Mouse (Mus musculus) kidney, adult 2 months (tissue): Measurements from ENCODE around the gene Crybb1. TPM values are rescaled to one million over a fixed set of nuclear protein-coding genes. Genes with fewer than 3 reads are reported as not detected.

ENCODE experiments used
- DNase-seq: peaks from one replicate; pipeline ENCODE4 v3.0.0; 2021
- H3K27ac ChIP-seq: fragments of 200-500 bp; 2 replicates; pipeline ENCODE4 v1.5.1; 2012; ENCODE audit warnings: low read depth, low read length, control low read depth, inconsistent platforms; ENCODE audit not compliant: insufficient read depth
- H3K27me3 ChIP-seq: fragments of 200-500 bp; replicated peaks from 2 replicates; pipeline ENCODE4 v1.6.1; 2012; ENCODE audit warnings: mild to moderate bottlenecking, moderate library complexity, low read length, inconsistent platforms; ENCODE audit not compliant: control insufficient read depth, insufficient read depth
- H3K36me3 ChIP-seq: fragments of 200-500 bp; 2 replicates; pipeline ENCODE4 v1.6.1; 2012; ENCODE audit warnings: mild to moderate bottlenecking, moderate library complexity, low read length, inconsistent platforms; ENCODE audit not compliant: control insufficient read depth, insufficient read depth
- H3K4me1 ChIP-seq: fragments of 200-500 bp; 2 replicates; pipeline ENCODE4 v1.6.1; 2011; ENCODE audit warnings: low read length; ENCODE audit not compliant: control insufficient read depth, insufficient read depth
- H3K4me3 ChIP-seq: fragments of 200-500 bp; 2 replicates; pipeline ENCODE4 v1.5.1; 2011; ENCODE audit warnings: mild to moderate bottlenecking, low read depth, low read length, control low read depth; ENCODE audit not compliant: insufficient read depth
- CTCF ChIP-seq: fragments of 200-500 bp; conservative IDR thresholded peaks from 2 replicates; pipeline ENCODE4 v1.5.1; 2011; ENCODE audit warnings: low read depth, mild to moderate bottlenecking, control low read depth, low read length, moderate library complexity, mixed read lengths; ENCODE audit not compliant: insufficient read depth, insufficient read length
- POLR2A ChIP-seq: fragments of 200-500 bp; IDR thresholded peaks from one replicate; pipeline ENCODE4 v1.6.1; 2011; ENCODE audit warnings: low read depth, low read length, control low read depth
- WGBS: fragments of 180-500 bp; shearing (Covaris S2); methylation state at CpG from one replicate; pipeline ENCODE4 v1.1.7; 2018; 5-methylcytosine and 5-hydroxymethylcytosine counted together
- polyA plus RNA-seq: library from polyadenylated mRNA; depleted of rRNA; stranded (reverse); fragments of >200 nt; gene quantifications from 2 replicates; pipeline ENCODE4 v1.2.3, GENCODE M21; 2012

Gene Crybb1
- polyA plus RNA-seq, 1 experiment = 0.14 TPM

- no peaks in the 10 kb centered on the region for H3K4me1 ChIP-seq
- no peaks in the 10 kb centered on the region for H3K27me3 ChIP-seq
- H3K36me3 ChIP-seq = no peaks in the 10 kb centered on the region
- 21% methylated on average over 16 of the region's 16 CpGs for WGBS
- DNase-seq = no peak
- no peak for TF ChIP-seq POLR2A
- no peak for TF ChIP-seq CTCF
- no peak overlapping the region for H3K27ac ChIP-seq
- no peak overlapping the region for H3K4me3 ChIP-seq
These were observed 18.2 kb upstream of the Crybb1 start for GRCm38 (mm10) chr5:112237439-112237838.

- H3K36me3 ChIP-seq = no peaks in the 10 kb centered on the region
- 0 out of 2 replicates have a peak, but pooled peaks cover 2% of the 10 kb centered on the region for H3K4me1 ChIP-seq
- DNase-seq = no peak
- no peaks in the 10 kb centered on the region for H3K27me3 ChIP-seq
- TF ChIP-seq POLR2A (no peak), CTCF (no peak)
- 67% methylated on average over 9 of the region's 9 CpGs for WGBS
- H3K27ac ChIP-seq = no peak overlapping the region
- no peak overlapping the region for H3K4me3 ChIP-seq
These were observed 17.6 kb upstream of the Crybb1 start for GRCm38 (mm10) chr5:112237866-112238570.

GRCm38 (mm10) chr5:112238781-112239482 lies 16.7 kb upstream of the Crybb1 start:
- Histone ChIP-seq H3K36me3 (no peaks in the 10 kb centered on the region), H3K27ac (no peak overlapping the region), H3K27me3 (no peaks in the 10 kb centered on the region), H3K4me3 (no peak overlapping the region), H3K4me1 (0 out of 2 replicates have a peak, but pooled peaks cover 5% of the 10 kb centered on the region)
- TF ChIP-seq POLR2A (no peak), CTCF (no peak)
- 80% methylated on average over 3 of the region's 3 CpGs for WGBS
- DNase-seq = no peak

GRCm38 (mm10) chr5:112240761-112241160 lies 14.9 kb upstream of the Crybb1 start:
- H3K4me1 ChIP-seq = 0 out of 2 replicates have a peak, but pooled peaks cover 5% of the 10 kb centered on the region

GRCm38 (mm10) chr5:112241849-112242248 lies 13.8 kb upstream of the Crybb1 start:
- Histone ChIP-seq H3K27me3 (no peaks in the 10 kb centered on the region), H3K36me3 (no peaks in the 10 kb centered on the region), H3K27ac (no peak overlapping the region), H3K4me3 (no peak overlapping the region), H3K4me1 (0 out of 2 replicates have a peak, but pooled peaks cover 5% of the 10 kb centered on the region)
- no peak for DNase-seq
- no peak for TF ChIP-seq CTCF
- no peak for TF ChIP-seq POLR2A
- WGBS = 61% methylated on average over 2 of the region's 2 CpGs

More at GRCm38 (mm10) chr5:112240761-112241160, 14.9 kb upstream of the Crybb1 start:
- WGBS = 3% methylated on average over 10 of the region's 10 CpGs
- peak; percentile 86 for DNase-seq
- Histone ChIP-seq H3K27me3 (no peaks in the 10 kb centered on the region), H3K4me3 (no peak overlapping the region), H3K27ac (no peak overlapping the region), H3K36me3 (no peaks in the 10 kb centered on the region)
- TF ChIP-seq CTCF (peak; percentile 93), POLR2A (no peak)

GRCm38 (mm10) chr5:112242361-112242778 lies 13.2 kb upstream of the Crybb1 start:
- Histone ChIP-seq H3K27me3 (no peaks in the 10 kb centered on the region), H3K27ac (peak overlapping the region; percentile 53; the same call in 1 of the 2 replicates), H3K4me3 (no peak overlapping the region), H3K36me3 (no peaks in the 10 kb centered on the region), H3K4me1 (0 out of 2 replicates have a peak, but pooled peaks cover 5% of the 10 kb centered on the region)
- no peak for TF ChIP-seq POLR2A
- TF ChIP-seq CTCF = no peak
- peak; percentile 88 for DNase-seq
- WGBS = 37% methylated on average over 5 of the region's 5 CpGs

GRCm38 (mm10) chr5:112243041-112243440 lies 12.6 kb upstream of the Crybb1 start:
- DNase-seq = peak; percentile 43
- Histone ChIP-seq H3K27ac (peak overlapping the region; percentile 53; the same call in 1 of the 2 replicates), H3K4me1 (0 out of 2 replicates have a peak, but pooled peaks cover 5% of the 10 kb centered on the region), H3K4me3 (no peak overlapping the region), H3K27me3 (no peaks in the 10 kb centered on the region), H3K36me3 (no peaks in the 10 kb centered on the region)
- 38% methylated on average over 5 of the region's 5 CpGs for WGBS
- TF ChIP-seq POLR2A (no peak), CTCF (no peak)
